Mouse (Mus musculus) heart, adult 2 months (tissue): Measurements from ENCODE around the gene Acad11. TPM values are rescaled to one million over a fixed set of nuclear protein-coding genes. Genes with fewer than 3 reads are reported as not detected.
A peak's percentile ranks its signal among the peaks of the same experiment; 100 is the strongest.

Experiments used
- DNase-seq, 2 experiments: peaks; one replicate each; pipeline ENCODE4 v3.0.0; 2021
- H3K27ac ChIP-seq: fragments of 200-600 bp; 2 replicates; pipeline ENCODE4 v1.8.1; 2022
- H3K27me3 ChIP-seq: fragments of 200-500 bp; 2 replicates; pipeline ENCODE4 v1.6.1; 2012; ENCODE audit warnings: mild to moderate bottlenecking, low read length, inconsistent platforms, mixed read lengths; ENCODE audit not compliant: control insufficient read depth, insufficient read depth
- H3K36me3 ChIP-seq: fragments of 200-500 bp; 2 replicates; pipeline ENCODE4 v1.6.1; 2012; ENCODE audit warnings: low read length, inconsistent platforms; ENCODE audit not compliant: control insufficient read depth, insufficient read depth
- H3K4me1 ChIP-seq: fragments of 200-500 bp; 2 replicates; pipeline ENCODE4 v1.6.1; 2011; ENCODE audit warnings: low read length; ENCODE audit not compliant: control insufficient read depth, insufficient read depth
- H3K4me3 ChIP-seq: fragments of 200-600 bp; 2 replicates; pipeline ENCODE4 v1.8.1; 2022
- H3K79me2 ChIP-seq: fragments of 200-500 bp; replicated peaks from 2 replicates; pipeline ENCODE4 v1.6.1; 2012; ENCODE audit warnings: mild to moderate bottlenecking, inconsistent platforms, low read length, moderate library complexity, mixed read lengths; ENCODE audit not compliant: control insufficient read depth, insufficient read depth
- H3K9ac ChIP-seq: fragments of 200-500 bp; 2 replicates; pipeline ENCODE4 v1.6.1; 2012; ENCODE audit warnings: low read depth, mild to moderate bottlenecking, control low read depth, inconsistent platforms, low read length, mixed read lengths
- CTCF ChIP-seq: fragments of 200-600 bp; IDR thresholded peaks from 2 replicates; pipeline ENCODE4 v1.8.1; 2022; ENCODE audit warnings: antibody characterized with exemption, mild to moderate bottlenecking, moderate library complexity
- EP300 ChIP-seq: fragments of 200-500 bp; IDR thresholded peaks from 2 replicates; pipeline ENCODE4 v1.6.1; 2011; ENCODE audit warnings: low read depth, low read length, control low read depth; ENCODE audit not compliant: insufficient read depth
- POLR2A ChIP-seq: fragments of 200-500 bp; IDR thresholded peaks from 2 replicates; pipeline ENCODE4 v1.6.1; 2011; ENCODE audit warnings: mild to moderate bottlenecking, low read depth, low read length, control low read depth; ENCODE audit not compliant: insufficient read depth
- WGBS: fragments of 180-500 bp; shearing (Covaris S2); methylation state at CpG from one replicate; pipeline ENCODE4 v1.1.7; 2018; 5-methylcytosine and 5-hydroxymethylcytosine counted together
- intact Hi-C: fragments of 180-260 bp; cut with DNase I; formaldehyde crosslinking; loops from one replicate; pipeline ENCODE4 v1.15.1; 2025
- long read RNA-seq: library from polyadenylated mRNA; stranded (forward); transcript quantifications from one replicate; pipeline ENCODE4 v2.0.0, GENCODE M21; 2021
- polyA plus RNA-seq: library from polyadenylated mRNA; depleted of rRNA; stranded (reverse); fragments of >200 nt; gene quantifications from 2 replicates; pipeline ENCODE4 v1.2.3, GENCODE M21; 2012; rRNA removed
- total RNA-seq, 2 experiments: library from RNA; stranded (reverse); gene quantifications; 2 replicates each; pipeline ENCODE4 v1.2.3; 2021

The Acad11 gene
- 100 to 1,000 TPM in 1 of 2 experiments, 10 to 100 TPM in 1; 99.8 to 110 TPM for total RNA-seq
- 72.8 and 135 TPM in 2 replicates for polyA plus RNA-seq
- long read RNA-seq, transcript Acad11-201 (20 exons, 3,444 nt): major isoform, 82 of 98 reads
- long read RNA-seq, partial matches to known transcripts: 9 of 98 reads
- long read RNA-seq, other reads (novel, unspliced or antisense): 7 of 98 reads

DNA sequence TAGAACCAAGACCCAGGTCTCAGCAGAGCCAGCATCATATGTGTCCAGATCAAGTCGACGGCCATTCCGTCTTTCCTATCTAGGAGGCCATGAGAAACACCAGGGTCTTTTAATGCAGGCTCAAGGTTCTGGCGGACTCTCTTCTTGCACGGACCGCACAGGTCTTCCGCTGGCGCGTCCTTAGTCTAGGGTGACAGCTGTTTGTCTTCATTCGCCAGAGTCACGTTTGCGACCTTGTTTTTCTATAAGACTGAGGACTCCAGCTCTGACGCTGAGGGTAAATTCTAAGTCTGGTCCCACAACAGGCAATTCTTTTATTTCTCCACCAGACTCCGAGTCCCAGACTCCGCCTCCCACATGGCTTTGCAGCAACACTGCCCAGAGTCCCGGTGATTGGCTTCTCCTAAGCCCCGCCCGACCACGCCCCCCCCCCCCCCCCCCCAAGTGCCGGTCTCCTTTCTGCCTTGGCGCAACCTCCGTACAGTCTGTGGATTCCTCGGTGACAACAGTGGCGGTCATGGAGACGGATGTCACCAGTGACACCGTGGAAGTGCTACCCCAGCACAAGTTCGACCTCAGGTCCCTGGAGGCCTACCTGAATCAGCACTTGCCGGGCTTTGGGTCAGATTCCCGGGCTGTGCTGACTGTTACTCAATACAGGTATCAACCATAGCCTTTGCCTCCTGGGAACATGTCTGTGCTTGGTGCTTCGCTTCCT, at the start of gene Acad11:
Acad11 (plus strand) TSS at position 134 of the 718 bp plus-strand sequence.
- Histone ChIP-seq H3K4me1 (peaks cover 3% of the 10 kb centered on the region), H3K79me2 (peaks cover 8% of the 10 kb centered on the region; the same call in 1 of the 2 replicates), H3K4me3 (peak within 1 kb of the TSS; percentile 100), H3K27ac (peak within 1 kb of the TSS; percentile 95), H3K36me3 (no peaks in the 10 kb centered on the region), H3K27me3 (no peaks in the 10 kb centered on the region), H3K9ac (peak within 1 kb of the TSS; percentile 87)
- peak; percentile 49; the same call in 1 of the 2 replicates for TF ChIP-seq EP300
- no peak for TF ChIP-seq CTCF
- peak; percentile 85 for TF ChIP-seq POLR2A
- DNase-seq: peak; percentile 90
- WGBS: under 1% methylated on average over 30 of the region's 30 CpGs
- intact Hi-C loops: loop anchor here (2.0 to 5.0 kb wide), 2 partner anchors 61 to 1331 kb away; partner anchors contain the start of genes Aste1, Nek11 and Nphp3

DNA sequence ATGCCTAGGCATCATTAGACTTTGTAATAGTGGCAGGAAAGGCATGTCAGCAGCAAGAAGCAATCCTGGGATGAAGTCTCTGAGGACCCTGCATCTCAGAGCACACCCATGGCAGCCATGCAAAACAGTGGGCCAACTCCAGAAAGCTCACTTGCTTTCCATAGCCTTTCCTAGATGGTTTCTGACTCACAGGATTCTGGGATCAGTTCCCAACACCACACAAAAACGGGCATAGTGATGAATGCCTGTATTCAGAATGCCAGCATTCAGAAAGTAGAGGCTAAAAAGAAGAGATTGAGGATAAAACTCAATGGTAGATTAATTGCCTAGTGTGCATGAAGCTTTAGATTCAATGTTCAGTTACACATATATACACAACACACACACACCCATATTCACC, 48.7 kb upstream of the Acad11 start:
- Histone ChIP-seq H3K27ac (no peak overlapping the region), H3K36me3 (no peaks in the 10 kb centered on the region), H3K27me3 (no peaks in the 10 kb centered on the region), H3K79me2 (no peaks in the 10 kb centered on the region), H3K4me3 (no peak overlapping the region), H3K9ac (no peak overlapping the region), H3K4me1 (no peaks in the 10 kb centered on the region)
- DNase-seq: no peak
- 77% methylated on average over 1 of the region's 1 CpGs for WGBS
- intact Hi-C loops: no loop called here
- TF ChIP-seq EP300: no peak
- no peak for TF ChIP-seq CTCF
- TF ChIP-seq POLR2A: no peak

GRCm38 (mm10) chr9:104021026-104021425, 42.2 kb upstream of the Acad11 start:
- Histone ChIP-seq H3K27me3 (no peaks in the 10 kb centered on the region), H3K79me2 (no peaks in the 10 kb centered on the region), H3K4me1 (no peaks in the 10 kb centered on the region), H3K27ac (no peak overlapping the region), H3K9ac (no peak overlapping the region), H3K4me3 (no peak overlapping the region), H3K36me3 (no peaks in the 10 kb centered on the region)
- no peak for TF ChIP-seq CTCF
- TF ChIP-seq EP300: no peak
- TF ChIP-seq POLR2A: no peak
- intact Hi-C loops: no loop called here
- DNase-seq: no peak
- WGBS: 93% methylated on average over 10 of the region's 10 CpGs

DNA sequence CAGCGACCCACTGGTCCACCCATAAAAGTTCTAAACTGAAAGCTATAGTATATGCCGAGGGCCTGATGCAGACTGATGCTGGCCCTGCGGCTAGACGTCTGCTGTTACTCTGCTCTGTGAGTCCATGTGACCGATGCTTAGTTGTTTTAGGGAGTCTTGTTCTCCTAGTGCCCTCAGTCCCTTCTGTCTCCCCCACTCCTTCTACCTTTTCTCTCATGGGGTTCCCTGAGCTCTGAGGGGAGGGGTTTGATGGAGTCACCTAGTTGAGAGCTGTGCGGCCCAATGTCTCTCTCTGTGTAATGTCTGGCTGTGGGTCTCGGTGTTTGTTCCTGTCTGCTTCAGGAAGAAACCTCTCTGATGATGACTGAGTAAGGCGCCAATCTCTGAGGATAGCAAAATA, 36.0 kb upstream of the Acad11 start:
- no peak for DNase-seq
- 98% methylated on average over 8 of the region's 8 CpGs for WGBS
- no peaks in the 10 kb centered on the region for H3K79me2 ChIP-seq
- intact Hi-C loops: no loop called here
- no peaks in the 10 kb centered on the region for H3K27me3 ChIP-seq
- TF ChIP-seq EP300 (no peak), POLR2A (no peak), CTCF (no peak)
- no peak overlapping the region for H3K4me3 ChIP-seq
- no peaks in the 10 kb centered on the region for H3K36me3 ChIP-seq
- no peak overlapping the region for H3K9ac ChIP-seq
- no peaks in the 10 kb centered on the region for H3K4me1 ChIP-seq
- no peak overlapping the region for H3K27ac ChIP-seq

- no peak overlapping the region for H3K4me3 ChIP-seq
- intact Hi-C loops: no loop called here
- DNase-seq: no peak
- H3K27me3 ChIP-seq: no peaks in the 10 kb centered on the region
- TF ChIP-seq EP300 (no peak), CTCF (no peak), POLR2A (no peak)
- H3K27ac ChIP-seq: no peak overlapping the region
- no peaks in the 10 kb centered on the region for H3K79me2 ChIP-seq
- no peak overlapping the region for H3K9ac ChIP-seq
- 91% methylated on average over 11 of the region's 11 CpGs for WGBS
- no peaks in the 10 kb centered on the region for H3K36me3 ChIP-seq
- no peaks in the 10 kb centered on the region for H3K4me1 ChIP-seq
Observed at GRCm38 (mm10) chr9:104029861-104030260, 33.3 kb upstream of the Acad11 start.

- DNase-seq: no peak
- H3K27ac ChIP-seq: no peak overlapping the region
- no peaks in the 10 kb centered on the region for H3K36me3 ChIP-seq
- H3K27me3 ChIP-seq: no peaks in the 10 kb centered on the region
- no peaks in the 10 kb centered on the region for H3K79me2 ChIP-seq
- no peaks in the 10 kb centered on the region for H3K4me1 ChIP-seq
- 85% methylated on average over 8 of the region's 8 CpGs for WGBS
- H3K4me3 ChIP-seq: no peak overlapping the region
- TF ChIP-seq CTCF (no peak), POLR2A (no peak), EP300 (no peak)
- no peak overlapping the region for H3K9ac ChIP-seq
- intact Hi-C loops: no loop called here
Observed at GRCm38 (mm10) chr9:104034231-104034630, 28.9 kb upstream of the Acad11 start.
